Mouse (Mus musculus): ENCODE measurements at regions not wholly inside any gene's neighbourhood (a gene's known extent, or its start where the extent isn't known, plus 50 kb on each side); places are given as distances from the start of the nearest gene placed in this dataset.

GRCm38 (mm10) chr8:28117997-28118778, 670.7 kb downstream of the Poteg start:
- no peak for DNase-seq

GRCm38 (mm10) chr8:28125021-28125420, 677.6 kb downstream of the Poteg start:
- DNase-seq: no peak

GRCm38 (mm10) chr8:28141916-28142315, 694.4 kb downstream of the Poteg start:
- DNase-seq: no peak

- DNase-seq: no peak
Observed at GRCm38 (mm10) chr8:28148599-28149452, 701.4 kb downstream of the Poteg start.

GRCm38 (mm10) chr8:28149453-28149767, 701.9 kb downstream of the Poteg start:
- no peak for DNase-seq

GRCm38 (mm10) chr8:28160651-28161050, 713.2 kb downstream of the Poteg start:
- DNase-seq: no peak

- no peak for DNase-seq
Observed at GRCm38 (mm10) chr8:28168036-28168435, 720.6 kb downstream of the Poteg start.

GRCm38 (mm10) chr8:28171456-28171855, 724.0 kb downstream of the Poteg start:
- DNase-seq: no peak

- DNase-seq: no peak
Observed at GRCm38 (mm10) chr8:28195943-28196342, 748.5 kb downstream of the Poteg start.

- no peak for DNase-seq
Observed at GRCm38 (mm10) chr8:28235562-28235961, 788.1 kb downstream of the Poteg start.

- DNase-seq: no peak
Observed at GRCm38 (mm10) chr8:28239411-28239810, 791.9 kb downstream of the Poteg start.

- no peak for DNase-seq
Observed at GRCm38 (mm10) chr8:28252399-28253240, 805.1 kb downstream of the Poteg start.

- DNase-seq: no peak
Observed at GRCm38 (mm10) chr8:28267277-28267676, 819.8 kb downstream of the Poteg start.

GRCm38 (mm10) chr8:28284257-28284656, 836.8 kb downstream of the Poteg start:
- DNase-seq: no peak

- DNase-seq: no peak
Observed at GRCm38 (mm10) chr8:28298896-28299793, 851.7 kb downstream of the Poteg start.

GRCm38 (mm10) chr8:28317081-28317480, 869.6 kb downstream of the Poteg start:
- DNase-seq: no peak

- DNase-seq: no peak
Observed at GRCm38 (mm10) chr8:28333388-28333787, 885.9 kb downstream of the Poteg start.

- no peak for DNase-seq
Observed at GRCm38 (mm10) chr8:28337484-28337883, 890.0 kb downstream of the Poteg start.

- no peak for DNase-seq
Observed at GRCm38 (mm10) chr8:28341236-28341635, 893.8 kb downstream of the Poteg start.

- no peak for DNase-seq
Observed at GRCm38 (mm10) chr8:28366470-28366869, 919.0 kb downstream of the Poteg start.

GRCm38 (mm10) chr8:28367361-28367760, 919.9 kb downstream of the Poteg start:
- no peak for DNase-seq

GRCm38 (mm10) chr8:28371752-28372151, 924.3 kb downstream of the Poteg start:
- DNase-seq: no peak
